Mouse (Mus musculus) CH12.LX (cell line): ENCODE measurements at regions not wholly inside any gene's neighbourhood (a gene's known extent, or its start where the extent isn't known, plus 50 kb on each side); places are given as distances from the start of the nearest gene placed in this dataset.

ENCODE experiments used
- DNase-seq: peaks from one replicate; pipeline ENCODE4 v3.0.0-alpha.2; 2013; ENCODE audit errors: extremely low read depth
- H3K27ac ChIP-seq: 2 replicates; pipeline ENCODE4 v1.5.1; 2012; ENCODE audit warnings: low read depth, mild to moderate bottlenecking, control low read depth, moderate library complexity; ENCODE audit not compliant: insufficient read depth
- H3K27me3 ChIP-seq: replicated peaks from 2 replicates; pipeline ENCODE3; 2012; ENCODE audit warnings: inconsistent platforms
- H3K36me3 ChIP-seq, 2 experiments: replicated peaks in 1 of 2; 2 replicates each; pipeline versions ENCODE3 to v1.6.1; 2012; ENCODE audit warnings: inconsistent platforms in 1 of 2, low read length in 1 of 2, mild to moderate bottlenecking in 1 of 2, mixed read lengths in 1 of 2, moderate library complexity in 1 of 2; ENCODE audit not compliant: control insufficient read depth in 1 of 2, insufficient read depth in 1 of 2
- H3K4me1 ChIP-seq, 2 experiments: 2 replicates each; pipeline ENCODE4 v1.6.1; 2012; ENCODE audit warnings: inconsistent platforms in 1 of 2, moderate library complexity in 1 of 2; ENCODE audit not compliant: insufficient read depth in 2 of 2, control insufficient read depth in 1 of 2
- H3K4me2 ChIP-seq: 2 replicates; pipeline ENCODE4 v1.6.1; 2012; ENCODE audit warnings: low read depth, mild to moderate bottlenecking, control low read depth; ENCODE audit not compliant: poor library complexity, insufficient read depth, severe bottlenecking
- H3K4me3 ChIP-seq, 3 experiments: fragments of 150-350 bp in 1 of 3; sonication (generic) in 1 of 3; replicated peaks in 1 of 3; 2 replicates each; pipeline versions ENCODE3 to v1.5.1; 2011 to 2012; ENCODE audit warnings: low read depth in 2 of 3, low read length in 2 of 3, mild to moderate bottlenecking in 2 of 3, moderate library complexity in 2 of 3, control low read depth in 1 of 3, improper control_type of control experiment in 1 of 3, inconsistent platforms in 1 of 3, mixed read lengths in 1 of 3; ENCODE audit not compliant: poor library complexity in 1 of 3
- H3K79me2 ChIP-seq: replicated peaks from 2 replicates; pipeline ENCODE4 v1.6.1; 2012; ENCODE audit warnings: mild to moderate bottlenecking, moderate library complexity; ENCODE audit not compliant: control insufficient read depth, poor library complexity, insufficient read depth, severe bottlenecking; ENCODE audit errors: extremely low read depth
- H3K9ac ChIP-seq: 2 replicates; pipeline ENCODE4 v1.6.1; 2012; ENCODE audit warnings: low read depth, mild to moderate bottlenecking, control low read depth, moderate library complexity; ENCODE audit not compliant: insufficient read depth
- H3K9me3 ChIP-seq: replicated peaks from 2 replicates; pipeline ENCODE3; 2012; ENCODE audit warnings: low read length, inconsistent platforms, mixed read lengths
- BHLHE40 ChIP-seq: IDR thresholded peaks from 2 replicates; pipeline ENCODE4 v1.6.1; 2011; ENCODE audit warnings: mild to moderate bottlenecking, low read depth, low read length, improper control_type of control experiment
- CHD1 ChIP-seq: IDR thresholded peaks from 2 replicates; pipeline ENCODE4 v1.6.1; 2012; ENCODE audit warnings: low read depth, low read length, improper control_type of control experiment, inconsistent platforms
- CHD2 ChIP-seq: IDR thresholded peaks from 2 replicates; pipeline ENCODE4 v1.6.1; 2011; ENCODE audit warnings: low read length, improper control_type of control experiment
- CTCF ChIP-seq, 2 experiments: IDR thresholded peaks in 1 of 2; conservative IDR thresholded peaks in 1 of 2; 2 replicates each; pipeline ENCODE4 v1.5.1; 2011 to 2012; ENCODE audit warnings: low read depth in 2 of 2, low read length in 2 of 2, improper control_type of control experiment in 1 of 2, inconsistent platforms in 1 of 2, mild to moderate bottlenecking in 1 of 2, moderate library complexity in 1 of 2
- E2F4 ChIP-seq: IDR thresholded peaks from 2 replicates; pipeline ENCODE4 v1.6.1; 2011; ENCODE audit warnings: low read depth, low read length, improper control_type of control experiment; ENCODE audit not compliant: insufficient replicate concordance
- ELF1 ChIP-seq: IDR thresholded peaks from 2 replicates; pipeline ENCODE4 v1.6.1; 2014; ENCODE audit warnings: low read depth, mild to moderate bottlenecking, inconsistent platforms, low read length, improper control_type of control experiment
- EP300 ChIP-seq: IDR thresholded peaks from 2 replicates; pipeline ENCODE4 v1.6.1; 2011; ENCODE audit warnings: low read length, improper control_type of control experiment
- GABPA ChIP-seq: IDR thresholded peaks from 2 replicates; pipeline ENCODE4 v1.6.1; 2012; ENCODE audit warnings: low read depth, low read length, improper control_type of control experiment, inconsistent platforms; ENCODE audit not compliant: insufficient replicate concordance
- HCFC1 ChIP-seq: IDR thresholded peaks from 2 replicates; pipeline ENCODE4 v1.6.1; 2012; ENCODE audit warnings: low read depth, mild to moderate bottlenecking, inconsistent platforms, low read length, improper control_type of control experiment
- JUN ChIP-seq: IDR thresholded peaks from 2 replicates; pipeline ENCODE4 v1.6.1; 2011; ENCODE audit warnings: low read depth, mild to moderate bottlenecking, low read length, improper control_type of control experiment, moderate library complexity; ENCODE audit not compliant: insufficient read depth
- JUND ChIP-seq: conservative IDR thresholded peaks from 2 replicates; pipeline ENCODE4 v1.6.1; 2011; ENCODE audit warnings: low read depth, low read length, improper control_type of control experiment
- MAFK ChIP-seq: IDR thresholded peaks from 2 replicates; pipeline ENCODE4 v1.6.1; 2011; ENCODE audit warnings: low read length, improper control_type of control experiment; ENCODE audit not compliant: insufficient replicate concordance
- MAX ChIP-seq: IDR thresholded peaks from 2 replicates; pipeline ENCODE4 v1.6.1; 2011; ENCODE audit warnings: low read length, improper control_type of control experiment
- MAZ ChIP-seq: IDR thresholded peaks from 2 replicates; pipeline ENCODE4 v1.6.1; 2012; ENCODE audit warnings: low read depth, mild to moderate bottlenecking, inconsistent platforms, low read length, improper control_type of control experiment, moderate library complexity
- MEF2A ChIP-seq: IDR thresholded peaks from 2 replicates; pipeline ENCODE4 v1.6.1; 2014; ENCODE audit warnings: low read depth, mild to moderate bottlenecking, inconsistent platforms, low read length, improper control_type of control experiment, borderline replicate concordance
- NRF1 ChIP-seq: IDR thresholded peaks from 2 replicates; pipeline ENCODE4 v1.6.1; 2014; ENCODE audit warnings: low read depth, mild to moderate bottlenecking, inconsistent platforms, low read length, improper control_type of control experiment, moderate library complexity
- PAX5 ChIP-seq: IDR thresholded peaks from 2 replicates; pipeline ENCODE4 v1.6.1; 2012; ENCODE audit warnings: low read length, inconsistent platforms, mixed read lengths
- POLR2AphosphoS2 ChIP-seq: IDR thresholded peaks from 2 replicates; pipeline ENCODE4 v1.6.1; 2011; ENCODE audit warnings: low read depth, low read length, improper control_type of control experiment
- RCOR1 ChIP-seq: conservative IDR thresholded peaks from 2 replicates; pipeline ENCODE4 v1.6.1; 2012; ENCODE audit warnings: low read depth, mild to moderate bottlenecking, inconsistent platforms, low read length, improper control_type of control experiment
- SIN3A ChIP-seq: IDR thresholded peaks from 2 replicates; pipeline ENCODE4 v1.6.1; 2012; ENCODE audit warnings: low read length, improper control_type of control experiment, inconsistent platforms
- SMC3 ChIP-seq: IDR thresholded peaks from 2 replicates; pipeline ENCODE4 v1.6.1; 2011; ENCODE audit warnings: low read depth, low read length, improper control_type of control experiment
- TBP ChIP-seq: conservative IDR thresholded peaks from 2 replicates; pipeline ENCODE4 v1.6.1; 2011; ENCODE audit warnings: low read depth, low read length, improper control_type of control experiment
- TCF12 ChIP-seq: IDR thresholded peaks from 2 replicates; pipeline ENCODE4 v1.6.1; 2014; ENCODE audit warnings: low read depth, mild to moderate bottlenecking, inconsistent platforms, low read length, improper control_type of control experiment
- UBTF ChIP-seq: IDR thresholded peaks from 2 replicates; pipeline ENCODE4 v1.6.1; 2012; ENCODE audit warnings: low read depth, mild to moderate bottlenecking, inconsistent platforms, low read length, improper control_type of control experiment, moderate library complexity
- ZMIZ1 ChIP-seq: IDR thresholded peaks from 2 replicates; pipeline ENCODE4 v1.6.1; 2012; ENCODE audit warnings: low read depth, mild to moderate bottlenecking, inconsistent platforms, low read length, improper control_type of control experiment
- ZNF384 ChIP-seq: IDR thresholded peaks from 2 replicates; pipeline ENCODE4 v1.6.1; 2012; ENCODE audit warnings: low read depth, low read length, improper control_type of control experiment, inconsistent platforms
- dilution Hi-C: fragments of 300-500 bp; cut with MboI; formaldehyde crosslinking; loops from 2 replicates; pipeline ENCODE4 v1.14.3; 2020; ENCODE audit warnings: low sequenced_read_pairs; ENCODE audit not compliant: extremely low pct_unique_long_range_greater_than_20kb, extremely low pct_ligation_motif_present
- in situ Hi-C: fragments of 300-500 bp; cut with MboI; formaldehyde crosslinking; loops from 3 replicates; pipeline ENCODE4 v1.14.3; 2019; ENCODE audit warnings: low sequenced_read_pairs, low pct_ligation_motif_present, low pct_unique_long_range_greater_than_20kb, mixed read lengths

DNA sequence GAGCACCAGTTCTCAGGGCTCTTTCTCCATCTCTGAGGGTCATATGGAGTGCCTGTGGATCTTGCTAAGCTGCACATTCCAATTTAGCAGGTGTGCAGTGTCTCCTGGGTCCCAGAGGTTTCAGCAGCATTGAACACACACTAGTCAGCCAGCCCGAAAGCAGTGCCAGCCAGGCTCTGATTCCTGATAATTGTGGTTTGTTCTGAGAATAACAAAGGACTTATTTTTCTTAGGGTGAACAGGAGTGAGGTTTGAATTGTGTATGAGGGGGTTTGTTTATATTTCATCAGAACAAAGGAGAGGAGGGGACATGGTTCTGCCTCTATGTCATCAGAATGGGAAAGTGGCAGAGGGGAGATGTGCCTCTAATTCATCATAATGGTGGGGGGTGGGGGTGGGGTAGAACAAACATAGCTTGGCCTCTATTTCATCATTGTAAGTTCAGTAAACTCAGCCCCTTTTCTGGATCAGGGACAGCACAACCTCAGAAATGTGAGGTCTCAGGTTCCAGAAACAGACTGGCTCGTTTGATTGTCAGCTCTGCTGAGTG lies 191.8 kb upstream of the Nlrp1b start:
- dilution Hi-C loops (no loop called here), in situ Hi-C loops (no loop called here)
- Histone ChIP-seq H3K79me2 (no peaks in the 10 kb centered on the region), H3K36me3 (no peaks in the 10 kb centered on the region), H3K27ac (no peak overlapping the region), H3K9me3 (peaks cover 14% of the 10 kb centered on the region), H3K27me3 (peaks cover 93% of the 10 kb centered on the region), H3K4me2 (no peak overlapping the region), H3K9ac (no peak overlapping the region), H3K4me1 (no peaks in the 10 kb centered on the region), H3K4me3 (no peak overlapping the region)
- TF ChIP-seq NRF1 (no peak), MAX (no peak), HCFC1 (no peak), PAX5 (no peak), GABPA (no peak), MEF2A (no peak), BHLHE40 (no peak), ELF1 (no peak), CHD2 (no peak), TBP (no peak), SIN3A (no peak)
- no peak for DNase-seq

DNA sequence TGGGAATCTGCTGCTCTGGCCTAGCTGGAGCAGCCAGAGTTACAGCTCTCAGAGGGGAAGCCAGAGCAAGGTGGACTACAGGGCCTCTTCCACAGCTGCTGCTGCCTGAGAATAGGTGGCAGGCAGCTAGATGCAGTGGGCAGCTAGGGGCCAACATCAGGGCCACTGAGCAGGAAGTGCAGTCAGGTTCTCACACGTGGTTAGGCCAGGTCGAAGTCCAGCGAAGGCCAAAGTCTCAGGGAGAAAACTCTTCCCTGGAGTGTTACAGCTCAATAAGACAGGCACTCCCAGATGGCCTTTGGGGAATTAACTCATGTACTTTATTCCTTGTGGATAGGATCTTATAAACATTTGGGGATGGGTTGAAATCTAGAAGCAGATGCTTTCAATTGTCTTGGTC lies 192.7 kb upstream of the Nlrp1b start:
- no peak for DNase-seq
- Histone ChIP-seq H3K27me3 (peaks cover 92% of the 10 kb centered on the region), H3K79me2 (no peaks in the 10 kb centered on the region), H3K4me1 (no peaks in the 10 kb centered on the region), H3K36me3 (no peaks in the 10 kb centered on the region), H3K4me2 (no peak overlapping the region), H3K27ac (no peak overlapping the region), H3K4me3 (no peak overlapping the region), H3K9me3 (peaks cover 14% of the 10 kb centered on the region), H3K9ac (no peak overlapping the region)
- no peak for TF ChIP-seq JUND
- dilution Hi-C loops, result no loop called here
- in situ Hi-C loops, result no loop called here

DNA sequence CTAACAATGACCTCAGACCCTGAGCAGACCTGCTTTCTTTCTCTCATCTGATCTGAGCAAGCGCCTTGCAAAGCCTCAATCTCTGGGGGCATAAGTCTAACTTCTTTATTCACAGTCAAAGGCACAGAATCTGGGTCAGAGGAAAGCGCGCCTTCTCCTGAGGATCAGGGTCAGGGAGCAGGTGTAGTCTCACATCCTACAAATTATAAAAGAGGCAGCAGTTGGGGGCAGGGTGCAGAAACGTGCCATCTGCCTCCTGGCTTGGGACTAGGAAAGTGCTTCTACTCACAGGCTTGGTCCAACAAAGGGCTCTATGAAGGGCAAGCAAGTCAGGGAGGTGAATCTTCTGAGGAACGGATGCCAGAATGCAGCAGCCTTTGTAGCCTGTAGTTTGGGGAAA lies 194.3 kb upstream of the Nlrp1b start:
- TF ChIP-seq CTCF (conservative IDR thresholded peaks at IDR 0.05 in 1 of 2, IDR thresholded peaks at IDR 0.05 in 1 of 2; ENCODE audit: low read depth in 2 of 2, low read length in 2 of 2) (no peak), SMC3 (no peak), JUN (no peak), EP300 (no peak), CHD2 (no peak), CHD1 (no peak), POLR2AphosphoS2 (no peak), RCOR1 (no peak), MEF2A (no peak), TCF12 (no peak), ZNF384 (no peak), E2F4 (no peak), MAFK (no peak), UBTF (no peak), MAZ (no peak), ZMIZ1 (no peak)
- Histone ChIP-seq H3K4me1 (no peaks in the 10 kb centered on the region), H3K27me3 (peaks cover 92% of the 10 kb centered on the region), H3K9ac (no peak overlapping the region), H3K36me3 (no peaks in the 10 kb centered on the region), H3K27ac (no peak overlapping the region), H3K9me3 (peaks cover 16% of the 10 kb centered on the region), H3K79me2 (no peaks in the 10 kb centered on the region), H3K4me2 (no peak overlapping the region), H3K4me3 (no peak overlapping the region)
- dilution Hi-C loops (no loop called here), in situ Hi-C loops (no loop called here)
- no peak for DNase-seq
